Mouse (Mus musculus) NIH3T3 (cell line): ENCODE measurements around the gene Afp.

Source experiments
- DNase-seq: peaks from one replicate; pipeline ENCODE4 v3.0.0-alpha.2; 2012; ENCODE audit warnings: low read depth

Afp gene

GRCm38 (mm10) chr5:90507411-90507949 lies 16.9 kb downstream of the Afp start:
- no peak for DNase-seq

DNA sequence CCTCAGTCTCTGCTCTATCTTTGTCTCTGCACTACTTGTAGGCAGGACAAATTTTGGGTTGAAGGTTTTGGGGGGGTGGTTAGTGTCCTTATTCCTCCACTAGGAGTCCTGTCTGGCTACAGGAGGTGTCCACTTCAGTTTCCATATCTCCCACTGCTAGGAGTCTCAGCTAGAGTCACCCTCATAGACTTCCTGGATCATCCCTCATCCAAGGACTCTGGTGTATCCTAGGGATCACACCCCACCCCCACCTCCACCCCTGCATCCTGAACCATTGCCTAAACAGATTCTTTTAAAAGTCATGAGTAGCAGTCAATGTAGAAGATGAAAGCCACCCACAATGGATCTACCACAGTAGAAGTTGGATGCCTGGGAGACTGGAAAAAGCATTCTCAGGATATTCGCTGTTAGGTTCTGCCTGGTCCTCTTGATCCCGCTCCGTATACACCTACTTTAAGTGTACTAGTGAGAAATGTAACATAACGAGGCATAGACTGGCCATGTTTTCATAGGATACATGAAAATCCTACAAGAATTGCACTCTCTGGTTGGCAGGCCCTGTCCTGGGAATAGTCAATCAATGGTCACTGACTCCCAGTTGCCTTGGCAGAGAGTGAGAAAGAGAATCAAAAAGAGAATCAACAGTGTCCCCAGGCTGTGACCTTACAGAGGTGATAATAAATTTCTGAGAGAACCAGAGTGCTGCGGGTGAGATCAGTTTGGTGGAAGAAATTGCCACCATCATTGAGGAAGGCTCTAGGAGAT lies 19.5 kb downstream of the Afp start:
- no peak for DNase-seq

- DNase-seq, result no peak
Observed at GRCm38 (mm10) chr5:90512288-90512955, 21.9 kb downstream of the Afp start.

DNA sequence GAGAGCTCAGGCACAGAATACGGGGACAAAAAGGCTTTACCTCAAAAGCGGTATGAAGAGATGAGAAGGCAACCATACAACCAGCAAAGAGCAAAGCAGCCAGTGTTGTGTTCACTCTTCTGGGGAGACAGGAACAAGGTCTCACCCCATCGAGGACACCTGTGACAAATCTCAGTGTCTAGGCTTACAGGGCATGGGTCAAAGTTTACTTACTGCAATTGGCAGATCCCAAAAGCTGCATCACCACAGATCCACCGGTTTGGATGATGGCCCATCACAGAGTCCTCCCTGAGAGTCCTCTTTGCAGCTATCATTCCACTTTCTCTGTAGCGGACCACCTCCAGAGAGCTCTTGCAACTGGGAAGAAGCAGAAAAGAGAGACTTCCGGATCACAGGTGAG lies 25.0 kb downstream of the Afp start:
- DNase-seq, result no peak

DNA sequence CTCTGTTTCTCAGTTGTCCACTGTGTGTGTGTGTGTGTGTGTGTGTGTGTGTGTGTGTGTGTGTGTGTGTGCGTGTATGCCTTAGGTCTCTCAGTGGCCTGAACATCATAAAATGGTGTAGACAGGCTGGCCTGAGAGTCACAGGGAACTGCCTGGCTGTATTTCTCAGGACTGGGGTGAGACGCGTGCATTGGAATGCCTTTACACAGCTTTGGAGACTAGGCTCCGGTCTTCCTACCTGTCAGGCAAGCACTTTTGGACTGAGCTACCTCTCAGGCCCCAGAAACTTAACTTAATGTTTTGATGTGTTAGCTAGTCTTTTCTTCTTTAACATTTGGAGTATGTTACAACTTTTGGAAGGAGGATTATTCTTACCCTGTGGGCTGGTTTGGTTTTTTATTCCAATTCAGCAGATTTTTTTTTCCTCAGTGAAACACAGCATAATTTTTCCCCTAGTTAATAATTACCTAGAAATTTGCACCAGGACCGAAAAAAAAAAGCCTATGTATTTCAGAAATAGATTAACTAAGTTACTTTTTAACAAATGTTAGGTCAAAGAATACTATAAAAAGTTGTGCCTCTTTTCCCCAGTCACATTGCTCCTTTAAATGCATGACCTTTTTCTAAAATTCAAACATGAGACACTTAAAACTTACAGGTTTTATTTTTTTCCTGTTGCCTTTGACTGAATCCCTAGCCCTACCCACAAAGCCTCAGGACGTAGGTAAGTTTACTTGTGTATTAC lies 28.0 kb downstream of the Afp start, which contains the start of gene Afm:
Gene Afm, plus strand, starts transcription at position 577 of the 745 bp plus-strand sequence.
- DNase-seq, result no peak

- DNase-seq, result no peak
Observed at GRCm38 (mm10) chr5:90551191-90551590, 60.7 kb downstream of the Afp start.

DNA sequence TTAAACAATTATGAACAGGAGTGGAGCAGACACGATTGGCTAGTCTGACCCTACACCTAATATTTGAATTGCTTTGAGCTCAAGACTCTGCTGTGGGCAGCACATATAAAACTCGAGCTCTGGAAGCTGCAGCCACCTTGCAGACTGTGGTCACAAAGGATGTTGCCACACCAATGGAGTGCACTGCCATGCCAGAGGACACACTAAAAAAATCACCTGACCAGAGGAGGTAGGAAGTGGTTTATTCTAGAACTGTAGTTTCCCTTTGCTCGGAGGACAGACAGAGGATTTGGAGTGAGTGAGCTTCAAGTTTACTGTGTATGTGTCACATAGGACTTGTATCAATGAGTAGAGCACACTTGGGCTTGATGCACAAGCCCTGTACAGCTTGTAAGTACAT lies 65.5 kb downstream of the Afp start:
- no peak for DNase-seq
